Mouse (Mus musculus): ENCODE results near the gene Gm16223.

Gm16223 gene

DNA sequence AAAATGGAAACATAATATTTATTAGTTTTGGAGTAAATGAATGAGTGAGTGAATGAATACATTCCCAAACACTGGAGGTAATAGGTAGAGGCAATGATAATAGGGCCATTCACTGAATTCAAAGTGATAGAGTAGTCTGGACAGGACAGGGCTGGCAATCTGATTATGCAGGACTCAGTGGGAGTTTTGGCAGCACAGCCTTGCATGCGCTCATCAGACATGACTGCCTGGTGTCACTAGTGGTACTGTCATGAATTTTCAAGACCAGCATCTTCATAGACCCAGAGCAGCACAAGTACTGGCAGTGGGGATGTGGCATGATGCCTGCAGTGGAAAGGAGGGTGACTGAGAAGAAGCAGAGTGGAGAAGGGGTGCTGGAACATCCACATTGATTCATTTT is 157.1 kb downstream of the Gm16223 start:
- no peak for DNase-seq (ENCODE audit: low spot score)

DNA sequence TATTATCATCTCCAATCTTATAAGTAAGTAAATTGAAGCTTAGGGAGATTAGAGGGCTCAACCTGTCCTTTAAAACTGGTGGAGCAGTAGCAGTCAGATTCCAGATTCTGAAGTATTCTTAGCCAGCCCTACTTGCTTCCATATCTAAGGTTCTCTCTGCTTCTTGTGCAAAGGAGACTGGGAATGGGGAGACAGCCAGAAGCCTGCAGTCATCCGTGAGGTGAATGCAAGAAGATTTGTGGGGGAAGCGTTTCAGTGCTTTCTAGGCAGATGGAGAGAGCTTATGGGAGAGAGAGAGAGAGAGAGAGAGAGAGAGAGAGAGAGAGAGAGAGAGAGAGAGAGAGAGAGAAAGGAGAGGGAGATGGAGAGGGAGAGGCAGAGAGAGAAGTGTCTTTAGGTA is 160.9 kb downstream of the Gm16223 start:
- no peak for DNase-seq (ENCODE audit: low spot score)

DNA sequence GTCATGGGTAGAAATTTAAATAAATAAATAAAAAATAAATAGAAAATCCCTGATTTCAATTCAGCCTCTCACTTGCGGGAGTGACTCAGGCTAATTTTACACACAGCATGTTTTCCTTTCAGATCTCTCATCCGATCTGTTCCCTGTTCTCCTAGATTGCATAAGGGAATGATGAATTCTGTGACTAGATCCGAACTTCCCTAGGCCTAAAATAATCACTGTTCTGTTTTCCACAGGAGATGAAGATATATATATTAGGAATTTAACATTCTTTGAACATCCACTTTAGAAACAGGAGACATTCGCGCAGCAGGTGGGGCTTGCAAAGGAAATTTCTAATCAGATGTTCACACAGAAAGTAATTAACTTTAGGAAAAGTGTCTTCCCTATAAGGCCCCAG is 171.5 kb downstream of the Gm16223 start:
- DNase-seq (ENCODE audit: low spot score), result no peak

- no peak for DNase-seq (ENCODE audit: low spot score)
Observed at GRCm38 (mm10) chr5:42239806-42240205, 172.0 kb downstream of the Gm16223 start.

DNA sequence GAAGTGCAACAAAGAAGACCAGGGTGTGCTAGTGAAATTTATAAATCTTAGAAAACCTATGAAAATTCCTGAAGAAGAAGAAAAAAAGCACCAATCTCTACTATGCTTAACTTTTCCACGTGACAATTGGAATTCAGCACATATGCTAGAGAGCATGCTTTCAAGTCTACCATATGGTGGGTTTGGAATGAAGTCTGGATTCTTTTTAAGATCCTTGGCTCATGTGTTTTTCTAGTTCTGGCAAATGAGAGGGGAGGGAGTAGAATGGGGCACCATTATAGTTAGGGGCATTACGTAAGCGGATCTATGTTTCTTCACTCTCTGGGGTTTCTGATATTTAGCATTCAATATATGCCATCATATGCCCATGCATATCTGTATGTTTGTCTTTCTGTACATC is 182.6 kb downstream of the Gm16223 start:
- no peak for DNase-seq (ENCODE audit: low spot score)
